Mouse (Mus musculus): ENCODE data around the gene C87414.
"Not testable (repeated sequence)": the region's sequence is repeated elsewhere in the genome, so short reads cannot be mapped to it uniquely, and the experiment has no call there.

The C87414 gene

DNA sequence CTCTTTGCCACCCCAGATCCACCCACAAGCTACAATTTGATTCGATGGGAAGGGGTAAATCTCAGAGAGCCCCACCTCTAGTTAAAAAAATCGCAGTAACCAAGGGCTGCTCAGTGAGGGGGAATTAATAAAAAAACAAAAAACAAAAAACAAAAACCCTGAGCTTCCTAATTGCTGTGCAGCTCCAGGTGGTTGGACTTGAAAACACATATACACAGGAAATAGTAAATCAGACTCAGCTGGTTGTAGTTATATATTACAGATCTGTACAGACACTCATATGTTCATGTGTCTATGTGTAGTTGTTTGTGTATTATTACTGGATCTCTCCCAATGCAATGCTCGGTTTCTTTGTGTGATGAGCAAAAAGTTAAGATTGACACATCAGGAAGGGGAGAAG, at the start of gene C87414:
C87414 (minus strand) TSS at position 101 of the 400 bp plus-strand sequence.
- not testable (repeated sequence) for TF ChIP-seq GATA4 (IDR thresholded peaks at IDR 0.05; ENCODE audit: insufficient replicate concordance, low read length)
